Mouse (Mus musculus) lung, embryonic 14.5 days (tissue): ENCODE measurements around the gene Dld. TPM values are rescaled to one million over a fixed set of nuclear protein-coding genes. Genes with fewer than 3 reads are reported as not detected.

Experiments used
- ATAC-seq: fragments of 200-750 bp; cut with Nextera tagmentation; 2 replicates; pipeline ENCODE4 v1.8.0; 2017; ENCODE audit warnings: mild to moderate bottlenecking, moderate TSS enrichment, moderate library complexity; ENCODE audit not compliant: insufficient read depth
- DNase-seq: peaks from one replicate; pipeline ENCODE4 v3.0.0-alpha.2; 2015
- H3K27ac ChIP-seq: fragments of 300-500 bp; sonication (generic); 2 replicates; pipeline ENCODE4 v1.5.1; 2014; ENCODE audit warnings: low read depth, mild to moderate bottlenecking, moderate library complexity
- H3K27me3 ChIP-seq: fragments of 300-500 bp; sonication (generic); 2 replicates; pipeline ENCODE4 v1.6.1; 2014; ENCODE audit warnings: low read length, control low read depth; ENCODE audit not compliant: insufficient read depth
- H3K36me3 ChIP-seq: fragments of 300-500 bp; sonication (generic); 2 replicates; pipeline ENCODE4 v1.6.1; 2014; ENCODE audit warnings: control low read depth; ENCODE audit not compliant: insufficient read depth
- H3K4me1 ChIP-seq: fragments of 300-500 bp; sonication (generic); 2 replicates; pipeline ENCODE4 v1.6.1; 2014; ENCODE audit warnings: antibody characterized with exemption, control low read depth; ENCODE audit not compliant: insufficient read depth
- H3K4me2 ChIP-seq: fragments of 300-500 bp; sonication (generic); 2 replicates; pipeline ENCODE4 v1.6.1; 2014; ENCODE audit warnings: mild to moderate bottlenecking
- H3K4me3 ChIP-seq: fragments of 300-500 bp; sonication (generic); 2 replicates; pipeline ENCODE4 v1.5.1; 2014; ENCODE audit warnings: low read depth, low read length
- H3K9ac ChIP-seq: fragments of 300-500 bp; sonication (generic); 2 replicates; pipeline ENCODE4 v1.6.1; 2014
- H3K9me3 ChIP-seq: fragments of 300-500 bp; sonication (generic); 2 replicates; pipeline ENCODE4 v1.6.1; 2016; ENCODE audit warnings: low read depth, low read length, control low read depth
- CTCF ChIP-seq: IDR thresholded peaks from 2 replicates; pipeline ENCODE4 v1.5.1; 2016; ENCODE audit warnings: antibody characterized with exemption, low read depth
- WGBS: fragments of 180-500 bp; shearing (Covaris S2); extraction: QIAGEN DNeasy Blood & Tissue Kit; methylation state at CpG from one replicate; pipeline ENCODE4 v1.1.7; 2014; 5-methylcytosine and 5-hydroxymethylcytosine counted together
- polyA plus RNA-seq: library from polyadenylated mRNA; unstranded; fragments of >200 nt; fragmentation: Nextera tagmentation; extraction: Ambion mirVana; gene quantifications from 2 replicates; pipeline ENCODE4 v1.2.1, GENCODE M21; 2014

The Dld gene
- polyA plus RNA-seq, 1 experiment from 2014 or later = 124 TPM

- ATAC-seq = no peak
- Histone ChIP-seq H3K4me1 (no peaks in the 10 kb centered on the region), H3K4me3 (no peak overlapping the region), H3K27ac (no peak overlapping the region), H3K9me3 (no peaks in the 10 kb centered on the region), H3K36me3 (no peaks in the 10 kb centered on the region), H3K9ac (no peak overlapping the region), H3K4me2 (no peak overlapping the region), H3K27me3 (no peaks in the 10 kb centered on the region)
- TF ChIP-seq CTCF = no peak
- WGBS = 83% methylated on average over 1 of the region's 1 CpGs
- DNase-seq = no peak
Measured at GRCm38 (mm10) chr12:31369118-31369517, 17.9 kb upstream of the Dld start.

- DNase-seq (no peak), ATAC-seq (no peak)
- H3K27me3 ChIP-seq = no peaks in the 10 kb centered on the region
- H3K9ac ChIP-seq = no peak overlapping the region
- WGBS = 83% methylated on average over 5 of the region's 5 CpGs
- H3K9me3 ChIP-seq = no peaks in the 10 kb centered on the region
- no peak overlapping the region for H3K27ac ChIP-seq
- TF ChIP-seq CTCF = no peak
- no peak overlapping the region for H3K4me2 ChIP-seq
- H3K4me3 ChIP-seq = no peak overlapping the region
- H3K36me3 ChIP-seq = no peaks in the 10 kb centered on the region
- H3K4me1 ChIP-seq = no peaks in the 10 kb centered on the region
Measured at GRCm38 (mm10) chr12:31367721-31368120, 16.5 kb upstream of the Dld start.

- H3K9me3 ChIP-seq = no peaks in the 10 kb centered on the region
- no peaks in the 10 kb centered on the region for H3K27me3 ChIP-seq
- DNase-seq (no peak), ATAC-seq (no peak)
- H3K4me1 ChIP-seq = no peaks in the 10 kb centered on the region
- 46% methylated on average over 3 of the region's 3 CpGs for WGBS
- no peak overlapping the region for H3K9ac ChIP-seq
- TF ChIP-seq CTCF = no peak
- H3K27ac ChIP-seq = no peak overlapping the region
- H3K4me2 ChIP-seq = no peak overlapping the region
- no peak overlapping the region for H3K4me3 ChIP-seq
- no peaks in the 10 kb centered on the region for H3K36me3 ChIP-seq
Measured at GRCm38 (mm10) chr12:31366428-31366827, 15.2 kb upstream of the Dld start.

GRCm38 (mm10) chr12:31350191-31350943, 886 bp downstream of the Dld start:
- DNase-seq (peak; percentile 1), ATAC-seq (no peak)
- Histone ChIP-seq H3K4me2 (peak overlapping the region; percentile 87), H3K9me3 (no peaks in the 10 kb centered on the region), H3K4me3 (peak overlapping the region; percentile 94), H3K4me1 (peaks cover 4% of the 10 kb centered on the region; the same call in 1 of the 2 replicates), H3K27ac (peak overlapping the region; percentile 75; the same call in 1 of the 2 replicates), H3K27me3 (no peaks in the 10 kb centered on the region), H3K9ac (peak overlapping the region; percentile 89), H3K36me3 (peaks cover 25% of the 10 kb centered on the region)
- no peak for TF ChIP-seq CTCF
- WGBS = 24% methylated on average over 15 of the region's 15 CpGs

GRCm38 (mm10) chr12:31333261-31333660, 18.0 kb downstream of the Dld start:
- Histone ChIP-seq H3K9me3 (no peaks in the 10 kb centered on the region), H3K4me3 (no peak overlapping the region), H3K9ac (no peak overlapping the region), H3K27ac (no peak overlapping the region), H3K27me3 (no peaks in the 10 kb centered on the region), H3K36me3 (peaks cover 83% of the 10 kb centered on the region), H3K4me1 (no peaks in the 10 kb centered on the region), H3K4me2 (no peak overlapping the region)
- 92% methylated on average over 1 of the region's 1 CpGs for WGBS
- ATAC-seq (no peak), DNase-seq (no peak)
- no peak for TF ChIP-seq CTCF

GRCm38 (mm10) chr12:31327139-31327538, 24.1 kb downstream of the Dld start:
- ATAC-seq (no peak), DNase-seq (no peak)
- Histone ChIP-seq H3K27me3 (no peaks in the 10 kb centered on the region), H3K36me3 (peaks cover 96% of the 10 kb centered on the region), H3K4me2 (no peak overlapping the region), H3K9me3 (no peaks in the 10 kb centered on the region), H3K9ac (no peak overlapping the region), H3K27ac (no peak overlapping the region), H3K4me1 (no peaks in the 10 kb centered on the region), H3K4me3 (no peak overlapping the region)
- WGBS = 78% methylated on average over 9 of the region's 9 CpGs
- no peak for TF ChIP-seq CTCF

GRCm38 (mm10) chr12:31323136-31323695, 28.0 kb downstream of the Dld start:
- no peak for TF ChIP-seq CTCF
- ATAC-seq = no peak
- WGBS = 85% methylated on average over 9 of the region's 9 CpGs
- Histone ChIP-seq H3K4me3 (no peak overlapping the region), H3K27me3 (no peaks in the 10 kb centered on the region), H3K36me3 (peaks cover 100% of the 10 kb centered on the region), H3K4me1 (no peaks in the 10 kb centered on the region), H3K4me2 (no peak overlapping the region), H3K27ac (no peak overlapping the region), H3K9me3 (no peaks in the 10 kb centered on the region), H3K9ac (no peak overlapping the region)
- no peak for DNase-seq
